Mouse (Mus musculus) layer of hippocampus, postnatal 14 days (tissue): Measurements from ENCODE around the gene Rnasek. TPM values are rescaled to one million over a fixed set of nuclear protein-coding genes. Genes with fewer than 3 reads are reported as not detected.

Experiments
- DNase-seq, 2 experiments: peaks; one replicate each; pipeline ENCODE4 v3.0.0; 2021 to 2022; ENCODE audit warnings: low spot score in 2 of 2, mixed read lengths in 1 of 2
- total RNA-seq, 2 experiments: library from RNA; stranded (reverse); gene quantifications; 2 replicates each; pipeline ENCODE4 v1.2.3; 2021

The Rnasek gene
- total RNA-seq, 2 experiments from 2014 or later = 280 to 324 TPM

- peak; percentile 98 for DNase-seq
These were observed 2.0 kb downstream of the Rnasek start, which contains the start of gene 0610010K14Rik for GRCm38 (mm10) chr11:70237457-70238167. 0610010K14Rik (minus strand) TSS chr11:70237914.

GRCm38 (mm10) chr11:70236717-70237116 lies 2.9 kb downstream of the Rnasek start:
- peak in 1 of 2 experiments; percentile 31 for DNase-seq

GRCm38 (mm10) chr11:70235254-70235900 lies 4.3 kb downstream of the Rnasek start:
- no peak for DNase-seq

GRCm38 (mm10) chr11:70234497-70234896 lies 5.1 kb downstream of the Rnasek start:
- no peak for DNase-seq

GRCm38 (mm10) chr11:70234037-70234436 lies 5.6 kb downstream of the Rnasek start:
- no peak for DNase-seq

- peak in 1 of 2 experiments; percentile 31 for DNase-seq
These were observed 6.6 kb downstream of the Rnasek start for GRCm38 (mm10) chr11:70233016-70233415.

GRCm38 (mm10) chr11:70232546-70232945 lies 7.1 kb downstream of the Rnasek start:
- peak; percentile 54 to 81 for DNase-seq

GRCm38 (mm10) chr11:70230239-70230727 lies 9.4 kb downstream of the Rnasek start:
- peak; percentile 77 to 83 for DNase-seq

- no peak for DNase-seq
These were observed 10.2 kb downstream of the Rnasek start, which contains the start of gene Bcl6b for GRCm38 (mm10) chr11:70229260-70230010. Bcl6b (minus strand) TSS chr11:70229798.

- peak; percentile 73 to 84 for DNase-seq
These were observed 10.8 kb downstream of the Rnasek start for GRCm38 (mm10) chr11:70228828-70229227.

GRCm38 (mm10) chr11:70227661-70228245 lies 11.9 kb downstream of the Rnasek start:
- no peak for DNase-seq

- DNase-seq = peak in 1 of 2 experiments; percentile 63
These were observed 12.5 kb downstream of the Rnasek start for GRCm38 (mm10) chr11:70227126-70227525.

- DNase-seq = no peak
These were observed 13.1 kb downstream of the Rnasek start for GRCm38 (mm10) chr11:70226602-70226890.

GRCm38 (mm10) chr11:70225798-70226601 lies 13.6 kb downstream of the Rnasek start:
- DNase-seq = no peak

GRCm38 (mm10) chr11:70223724-70224123 lies 15.9 kb downstream of the Rnasek start:
- DNase-seq = no peak

- DNase-seq = no peak
These were observed 17.8 kb downstream of the Rnasek start for GRCm38 (mm10) chr11:70221603-70222500.

GRCm38 (mm10) chr11:70220731-70221602 lies 18.7 kb downstream of the Rnasek start, which contains the start of gene Slc16a13:
Slc16a13 (minus strand) TSS chr11:70221064.
- peak; percentile 90 to 97 for DNase-seq

GRCm38 (mm10) chr11:70220323-70220722 lies 19.3 kb downstream of the Rnasek start:
- DNase-seq = peak in 1 of 2 experiments; percentile 31
